Mouse (Mus musculus) left cerebral cortex, adult 2 months (tissue): ENCODE data around the gene Plekhg5. TPM values are rescaled to one million over a fixed set of nuclear protein-coding genes. Genes with fewer than 3 reads are reported as not detected.
"Not testable (repeated sequence)": the region's sequence is repeated elsewhere in the genome, so short reads cannot be mapped to it uniquely, and the experiment has no call there.

Experiments
- DNase-seq, 2 experiments: peaks; one replicate each; pipeline ENCODE4 v3.0.0; 2021 to 2022; ENCODE audit warnings: low spot score in 2 of 2, mixed read lengths in 1 of 2; ENCODE audit errors: extremely low spot score in 1 of 2
- H3K27ac ChIP-seq: fragments of 200-600 bp; 2 replicates; pipeline ENCODE4 v1.8.1; 2022
- H3K4me3 ChIP-seq: fragments of 200-600 bp; 2 replicates; pipeline ENCODE4 v1.8.1; 2022
- CTCF ChIP-seq: fragments of 200-600 bp; IDR thresholded peaks from 2 replicates; pipeline ENCODE4 v1.8.1; 2022; ENCODE audit warnings: antibody characterized with exemption, mild to moderate bottlenecking, moderate library complexity
- intact Hi-C: fragments of 180-260 bp; cut with DNase I; formaldehyde crosslinking; loops from one replicate; pipeline ENCODE4 v1.15.1; 2025
- long read RNA-seq, 2 experiments: library from polyadenylated mRNA; stranded (forward); transcript quantifications; one replicate each; pipeline ENCODE4 v2.0.0; 2021; ENCODE audit warnings: borderline mapping rate in 2 of 2
- total RNA-seq, 2 experiments: library from RNA; stranded (reverse); gene quantifications; 2 replicates each; pipeline ENCODE4 v1.2.3; 2021

The Plekhg5 gene
- total RNA-seq, result 100 to 1,000 TPM in 1 of 2 experiments, 10 to 100 TPM in 1; 89.1 to 101 TPM
- long read RNA-seq, experiment 1, transcript Plekhg5-204 (22 exons, 3,818 nt), result major isoform, 47 of 90 reads
- long read RNA-seq, experiment 1, partial matches to known transcripts, result 12 of 90 reads
- long read RNA-seq, experiment 1, other reads (novel, unspliced or antisense), result 27 of 90 reads
- long read RNA-seq, experiment 2, transcript Plekhg5-204 (22 exons, 3,818 nt), result major isoform, 51 of 127 reads
- long read RNA-seq, experiment 2, partial matches to known transcripts, result 26 of 127 reads
- long read RNA-seq, experiment 2, other reads (novel, unspliced or antisense), result 44 of 127 reads

GRCm38 (mm10) chr4:152072121-152072601 is at the start of gene Plekhg5:
Plekhg5 (plus strand) TSS chr4:152072498.
- DNase-seq, result no peak
- intact Hi-C loops, result no loop called here
- H3K4me3 ChIP-seq, result no peak within 1 kb of the TSS
- H3K27ac ChIP-seq, result no peak within 1 kb of the TSS
- no peak for TF ChIP-seq CTCF

GRCm38 (mm10) chr4:152022506-152022905 is 49.8 kb upstream of the Plekhg5 start:
- Histone ChIP-seq H3K27ac (no peak overlapping the region), H3K4me3 (no peak overlapping the region)
- TF ChIP-seq CTCF, result no peak
- intact Hi-C loops, result no loop called here
- DNase-seq, result no peak

GRCm38 (mm10) chr4:152024525-152024924 is 47.8 kb upstream of the Plekhg5 start:
- H3K4me3 ChIP-seq, result no peak overlapping the region
- intact Hi-C loops, result no loop called here
- TF ChIP-seq CTCF, result no peak

GRCm38 (mm10) chr4:152026751-152027508 is 45.4 kb upstream of the Plekhg5 start:
- Histone ChIP-seq H3K27ac (peak overlapping the region; percentile 92), H3K4me3 (peak overlapping the region; percentile 82)
- no peak for DNase-seq
- TF ChIP-seq CTCF, result no peak
- intact Hi-C loops, result loop anchor here (2.0 kb wide), 1 partner anchor 16 kb away; no protein-coding TSS in a partner anchor

More at GRCm38 (mm10) chr4:152024525-152024924, 47.8 kb upstream of the Plekhg5 start:
- H3K27ac ChIP-seq, result no peak overlapping the region
- DNase-seq, result no peak

GRCm38 (mm10) chr4:152027524-152027923 is 44.8 kb upstream of the Plekhg5 start, which contains the start of gene Zbtb48:
Zbtb48 (minus strand) TSS chr4:152027671.
- Histone ChIP-seq H3K27ac (peak within 1 kb of the TSS; percentile 92), H3K4me3 (peak within 1 kb of the TSS; percentile 82)
- peak; percentile 96 for DNase-seq
- TF ChIP-seq CTCF, result no peak
- intact Hi-C loops, result loop anchor here (2.0 kb wide), 1 partner anchor 17 kb away; no protein-coding TSS in a partner anchor

GRCm38 (mm10) chr4:152028456-152028855 is 43.8 kb upstream of the Plekhg5 start:
- peak overlapping the region; percentile 82 for H3K4me3 ChIP-seq
- TF ChIP-seq CTCF, result no peak
- DNase-seq, result no peak
- intact Hi-C loops, result no loop called here
- no peak overlapping the region for H3K27ac ChIP-seq

- intact Hi-C loops, result no loop called here
- no peak overlapping the region for H3K4me3 ChIP-seq
- DNase-seq, result no peak
Observed at GRCm38 (mm10) chr4:152029087-152029486, 43.2 kb upstream of the Plekhg5 start.

GRCm38 (mm10) chr4:152029997-152030396 is 42.3 kb upstream of the Plekhg5 start:
- no peak for DNase-seq
- intact Hi-C loops, result loop anchor here (2.0 kb wide), 1 partner anchor 49 kb away; no protein-coding TSS in a partner anchor
- TF ChIP-seq CTCF, result peak; percentile 15; the same call in 1 of the 2 replicates
- H3K27ac ChIP-seq, result no peak overlapping the region
- no peak overlapping the region for H3K4me3 ChIP-seq

More at GRCm38 (mm10) chr4:152029087-152029486, 43.2 kb upstream of the Plekhg5 start:
- no peak overlapping the region for H3K27ac ChIP-seq
- TF ChIP-seq CTCF, result peak; percentile 46

- Histone ChIP-seq H3K27ac (no peak overlapping the region), H3K4me3 (no peak overlapping the region)
- DNase-seq, result no peak
- intact Hi-C loops, result no loop called here
- no peak for TF ChIP-seq CTCF
Observed at GRCm38 (mm10) chr4:152032922-152033321, 39.4 kb upstream of the Plekhg5 start.

GRCm38 (mm10) chr4:152036464-152036863 is 35.8 kb upstream of the Plekhg5 start:
- intact Hi-C loops, H3K27ac ChIP-seq, DNase-seq, H3K4me3 ChIP-seq: not testable (repeated sequence)
- TF ChIP-seq CTCF, result peak; percentile 19

GRCm38 (mm10) chr4:152038225-152038984 is 33.9 kb upstream of the Plekhg5 start, which contains the start of gene Tas1r1:
Tas1r1 (minus strand) TSS chr4:152038568.
- intact Hi-C loops, result loop anchor here (2.0 kb wide), 1 partner anchor 58 kb away; no protein-coding TSS in a partner anchor
- no peak for DNase-seq
- TF ChIP-seq CTCF, result no peak
- peak within 1 kb of the TSS; percentile 71 for H3K27ac ChIP-seq
- peak within 1 kb of the TSS; percentile 88 for H3K4me3 ChIP-seq
